Mouse (Mus musculus) Muller cell, postnatal 12 days (primary cell): ENCODE measurements around the gene Cdc42bpb.
A peak's percentile ranks its signal among the peaks of the same experiment; 100 is the strongest.

Experiments used
- DNase-seq: peaks from one replicate; pipeline ENCODE4 v3.0.0-alpha.2; 2015; ENCODE audit errors: inconsistent ontology term

The Cdc42bpb gene

GRCm38 (mm10) chr12:111340692-111341091 is 36.8 kb downstream of the Cdc42bpb start:
- no peak for DNase-seq

GRCm38 (mm10) chr12:111337864-111338354 is 39.6 kb downstream of the Cdc42bpb start:
- DNase-seq = no peak

GRCm38 (mm10) chr12:111333020-111333605 is 44.4 kb downstream of the Cdc42bpb start:
- no peak for DNase-seq

GRCm38 (mm10) chr12:111332443-111332842 is 45.1 kb downstream of the Cdc42bpb start:
- DNase-seq = no peak

- DNase-seq = no peak
Observed at GRCm38 (mm10) chr12:111331573-111331972, 45.9 kb downstream of the Cdc42bpb start.

GRCm38 (mm10) chr12:111329281-111329680 is 48.2 kb downstream of the Cdc42bpb start:
- no peak for DNase-seq

GRCm38 (mm10) chr12:111328360-111328759 is 49.2 kb downstream of the Cdc42bpb start:
- DNase-seq = no peak

GRCm38 (mm10) chr12:111325744-111326424 is 51.6 kb downstream of the Cdc42bpb start:
- no peak for DNase-seq

GRCm38 (mm10) chr12:111324949-111325348 is 52.6 kb downstream of the Cdc42bpb start:
- no peak for DNase-seq

- DNase-seq = no peak
Observed at GRCm38 (mm10) chr12:111324536-111324935, 53.0 kb downstream of the Cdc42bpb start.

GRCm38 (mm10) chr12:111323423-111323822 is 54.1 kb downstream of the Cdc42bpb start:
- DNase-seq = no peak

- peak; percentile 40 for DNase-seq
Observed at GRCm38 (mm10) chr12:111321832-111322231, 55.7 kb downstream of the Cdc42bpb start.

- DNase-seq = no peak
Observed at GRCm38 (mm10) chr12:111320549-111320948, 57.0 kb downstream of the Cdc42bpb start.

GRCm38 (mm10) chr12:111317694-111318093 is 59.8 kb downstream of the Cdc42bpb start:
- DNase-seq = no peak

GRCm38 (mm10) chr12:111314273-111314672 is 63.2 kb downstream of the Cdc42bpb start:
- no peak for DNase-seq

- no peak for DNase-seq
Observed at GRCm38 (mm10) chr12:111311775-111312174, 65.7 kb downstream of the Cdc42bpb start.

GRCm38 (mm10) chr12:111309931-111310330 is 67.6 kb downstream of the Cdc42bpb start:
- DNase-seq = no peak

- no peak for DNase-seq
Observed at GRCm38 (mm10) chr12:111309256-111309655, 68.3 kb downstream of the Cdc42bpb start.

GRCm38 (mm10) chr12:111306821-111307220 is 70.7 kb downstream of the Cdc42bpb start:
- DNase-seq = no peak

- DNase-seq = no peak
Observed at GRCm38 (mm10) chr12:111303702-111304337, 73.7 kb downstream of the Cdc42bpb start.

GRCm38 (mm10) chr12:111302018-111302345 is 75.5 kb downstream of the Cdc42bpb start:
- no peak for DNase-seq

GRCm38 (mm10) chr12:111301322-111302017 is 76.0 kb downstream of the Cdc42bpb start:
- DNase-seq = no peak
